Mouse (Mus musculus) liver, embryonic 13.5 days (tissue): ENCODE measurements at regions not wholly inside any gene's neighbourhood (a gene's known extent, or its start where the extent isn't known, plus 50 kb on each side); places are given as distances from the start of the nearest gene placed in this dataset.

Experiments used
- ATAC-seq: fragments of 200-750 bp; cut with Nextera tagmentation; 2 replicates; pipeline ENCODE4 v1.8.0; 2017; ENCODE audit warnings: low read depth, mild to moderate bottlenecking, moderate number of reproducible peaks, moderate library complexity
- DNase-seq: peaks from one replicate; pipeline ENCODE4 v3.0.0; 2022
- H3K27ac ChIP-seq: fragments of 300-500 bp; sonication (generic); 2 replicates; pipeline ENCODE4 v1.5.1; 2015; ENCODE audit warnings: moderate library complexity, mild to moderate bottlenecking, inconsistent platforms
- H3K27me3 ChIP-seq: fragments of 300-500 bp; sonication (generic); 2 replicates; pipeline ENCODE4 v1.6.1; 2015; ENCODE audit warnings: mild to moderate bottlenecking, inconsistent platforms
- H3K36me3 ChIP-seq: fragments of 300-500 bp; sonication (generic); 2 replicates; pipeline ENCODE4 v1.6.1; 2015; ENCODE audit warnings: mild to moderate bottlenecking, inconsistent platforms
- H3K4me1 ChIP-seq: fragments of 300-500 bp; sonication (generic); replicated peaks from 2 replicates; pipeline ENCODE4 v1.6.1; 2015; ENCODE audit warnings: inconsistent platforms
- H3K4me2 ChIP-seq: fragments of 300-500 bp; sonication (generic); 2 replicates; pipeline ENCODE4 v1.6.1; 2015; ENCODE audit warnings: inconsistent platforms, mild to moderate bottlenecking, moderate library complexity
- H3K4me3 ChIP-seq: fragments of 300-500 bp; sonication (generic); replicated peaks from 2 replicates; pipeline ENCODE4 v1.5.1; 2015; ENCODE audit warnings: mild to moderate bottlenecking, inconsistent platforms
- H3K9ac ChIP-seq: fragments of 300-500 bp; sonication (generic); 2 replicates; pipeline ENCODE4 v1.6.1; 2015; ENCODE audit warnings: mild to moderate bottlenecking, inconsistent platforms
- H3K9me3 ChIP-seq: fragments of 300-500 bp; sonication (generic); replicated peaks from 2 replicates; pipeline ENCODE4 v1.6.1; 2016; ENCODE audit warnings: inconsistent platforms
- WGBS: fragments of 180-500 bp; shearing (Covaris S2); methylation state at CpG from one replicate; pipeline ENCODE4 v1.1.7; 2015; ENCODE audit not compliant: insufficient replicate concordance; 5-methylcytosine and 5-hydroxymethylcytosine counted together

- Histone ChIP-seq H3K36me3 (no peaks in the 10 kb centered on the region), H3K9ac (no peak overlapping the region), H3K4me1 (no peaks in the 10 kb centered on the region), H3K4me2 (no peak overlapping the region), H3K9me3 (no peaks in the 10 kb centered on the region), H3K27me3 (no peaks in the 10 kb centered on the region), H3K4me3 (no peak overlapping the region), H3K27ac (no peak overlapping the region)
- DNase-seq (no peak), ATAC-seq (no peak)
- 39% methylated on average over 3 of the region's 3 CpGs for WGBS
These were observed 80.9 kb upstream of the Tac1 start for GRCm38 (mm10) chr6:7473730-7474129.

- Histone ChIP-seq H3K4me1 (no peaks in the 10 kb centered on the region), H3K9me3 (no peaks in the 10 kb centered on the region), H3K4me3 (no peak overlapping the region), H3K36me3 (no peaks in the 10 kb centered on the region), H3K9ac (no peak overlapping the region), H3K27ac (no peak overlapping the region), H3K27me3 (no peaks in the 10 kb centered on the region), H3K4me2 (no peak overlapping the region)
- 46% methylated on average over 1 of the region's 1 CpGs for WGBS
- DNase-seq (no peak), ATAC-seq (no peak)
These were observed 77.8 kb upstream of the Tac1 start for GRCm38 (mm10) chr6:7476907-7477306.

- H3K27me3 ChIP-seq: no peaks in the 10 kb centered on the region
- no peak overlapping the region for H3K27ac ChIP-seq
- DNase-seq (no peak), ATAC-seq (no peak)
- 44% methylated on average over 2 of the region's 2 CpGs for WGBS
- no peak overlapping the region for H3K9ac ChIP-seq
- H3K36me3 ChIP-seq: no peaks in the 10 kb centered on the region
- no peaks in the 10 kb centered on the region for H3K9me3 ChIP-seq
- no peaks in the 10 kb centered on the region for H3K4me1 ChIP-seq
- no peak overlapping the region for H3K4me3 ChIP-seq
- H3K4me2 ChIP-seq: no peak overlapping the region
These were observed 60.4 kb upstream of the Tac1 start for GRCm38 (mm10) chr6:7494299-7494698.

GRCm38 (mm10) chr6:7496766-7497165, 57.9 kb upstream of the Tac1 start:
- H3K27me3 ChIP-seq: no peaks in the 10 kb centered on the region
- ATAC-seq: no peak
- 55% methylated on average over 3 of the region's 3 CpGs for WGBS
- H3K9me3 ChIP-seq: no peaks in the 10 kb centered on the region
- no peak overlapping the region for H3K4me2 ChIP-seq
- H3K4me3 ChIP-seq: no peak overlapping the region
- H3K4me1 ChIP-seq: no peaks in the 10 kb centered on the region
- H3K36me3 ChIP-seq: no peaks in the 10 kb centered on the region
- H3K27ac ChIP-seq: no peak overlapping the region
- DNase-seq: no peak
- no peak overlapping the region for H3K9ac ChIP-seq
